Mouse (Mus musculus): ENCODE results near the gene Clip2.

- no peak for TF ChIP-seq REST (IDR thresholded peaks at IDR 0.05; ENCODE audit: insufficient read depth, insufficient read length)
- TF ChIP-seq POLR2A (IDR thresholded peaks at IDR 0.05; ENCODE audit: insufficient read length, low read depth): no peak
- TF ChIP-seq MYOG (IDR thresholded peaks at IDR 0.05; ENCODE audit: control insufficient read depth in 1 of 3, insufficient read depth in 1 of 3, insufficient read length in 2 of 3, low read depth in 2 of 3): peak in 1 of 3 experiments; percentile 71
- no peak for TF ChIP-seq POLR2AphosphoS2 (IDR thresholded peaks at IDR 0.05; ENCODE audit: insufficient read length, low read depth)
- TF ChIP-seq E2F4 (IDR thresholded peaks at IDR 0.05; ENCODE audit: insufficient read depth): no peak
- no peak for TF ChIP-seq TCF3 (IDR thresholded peaks at IDR 0.05; ENCODE audit: insufficient read length, low read depth)
- TF ChIP-seq MAX (IDR thresholded peaks at IDR 0.05; ENCODE audit: low read depth): no peak
- no peak for TF ChIP-seq SRF (IDR thresholded peaks at IDR 0.05; ENCODE audit: control insufficient read depth, insufficient read length, low read depth)
- TF ChIP-seq USF1 (IDR thresholded peaks at IDR 0.05; ENCODE audit: low read depth): no peak
- TF ChIP-seq CEBPB (IDR thresholded peaks at IDR 0.05; ENCODE audit: insufficient read depth, poor library complexity, severe bottlenecking): 0 out of 2 replicates have a peak, but pooled peaks have one; percentile 47
- no peak for TF ChIP-seq TCF12 (IDR thresholded peaks at IDR 0.05; ENCODE audit: insufficient read depth, poor library complexity, severe bottlenecking)
- TF ChIP-seq MYOD1 (IDR thresholded peaks at IDR 0.05; ENCODE audit: control insufficient read depth in 1 of 3, insufficient read length in 2 of 3, low read depth in 2 of 3): peak in 1 of 3 experiments; percentile 52
These were observed 97.8 kb downstream of the Clip2 start for GRCm38 (mm10) chr5:134454421-134454820.
